In the genomic region with DNA sequence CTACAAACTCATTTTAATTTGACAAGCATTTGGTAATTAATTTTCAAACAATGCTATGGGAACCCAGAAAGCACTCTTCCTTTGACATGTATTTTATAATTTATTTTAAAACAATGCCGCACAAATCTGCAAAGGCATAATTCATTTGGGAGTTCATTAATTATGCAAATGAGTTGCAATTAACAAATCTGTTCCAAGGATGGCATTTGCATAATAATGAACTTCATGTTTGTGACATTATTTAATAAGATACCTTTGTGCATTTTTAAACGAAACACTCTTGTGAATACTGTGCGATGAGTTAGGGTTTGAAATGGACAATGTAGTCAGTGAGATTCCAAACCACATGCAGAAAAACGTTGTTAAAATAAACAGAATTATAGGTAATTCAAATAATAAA, we compare ENCODE assay signal across 24 mouse cellular contexts.
"Had no signal": no experiment of that assay in that cellular context is flagged by ENCODE, and none has a peak within 500 bp of the region (broad histone marks: within the 10 kb centered on the region; RNA-seq: fewer than 3 reads in every experiment).

No protein-coding gene starts in this region.

- DNase-seq: gastrocnemius, postnatal 14 days; gastrocnemius, postnatal 36 days; heart, adult 11 months; heart, adult 2 months; heart, postnatal 14 days; heart, postnatal 36 days; kidney, adult 11 months; kidney, adult 2 months; kidney, adult 9 months; kidney, postnatal 14 days; kidney, postnatal 36 days; layer of hippocampus, adult 9-11 months; layer of hippocampus, postnatal 36 days; left cerebral cortex, postnatal 4 days had no signal

- H3K27me3 ChIP-seq: heart, embryonic 13.5 days; heart, embryonic 15.5 days; kidney, embryonic 15.5 days; limb, embryonic 13.5 days; limb, embryonic 15.5 days; liver, embryonic 12.5 days had no signal

- H3K4me3 ChIP-seq: heart, adult 2 months; heart, embryonic 13.5 days; heart, embryonic 15.5 days; kidney, embryonic 15.5 days; limb, embryonic 13.5 days; limb, embryonic 15.5 days; liver, embryonic 12.5 days had no signal

- H3K4me1 ChIP-seq: heart, embryonic 15.5 days; limb, embryonic 13.5 days; limb, embryonic 15.5 days had no signal

- H3K36me3 ChIP-seq: heart, embryonic 13.5 days; heart, embryonic 15.5 days; kidney, embryonic 15.5 days; limb, embryonic 13.5 days; limb, embryonic 15.5 days; liver, embryonic 12.5 days had no signal

- ATAC-seq: hindbrain, postnatal 0 days; intestine, embryonic 16.5 days; liver, embryonic 12.5 days had no signal

- H3K27ac ChIP-seq: heart, adult 2 months; heart, embryonic 13.5 days; heart, embryonic 15.5 days; hindbrain, postnatal 0 days; kidney, embryonic 15.5 days; kidney, postnatal 0 days; limb, embryonic 13.5 days; limb, embryonic 15.5 days; liver, embryonic 12.5 days had no signal

- H3K9ac ChIP-seq: heart, embryonic 13.5 days; heart, embryonic 15.5 days; kidney, embryonic 15.5 days; limb, embryonic 13.5 days; limb, embryonic 15.5 days; liver, embryonic 12.5 days had no signal

- H3K9me3 ChIP-seq: heart, embryonic 13.5 days; heart, embryonic 15.5 days; kidney, embryonic 15.5 days; limb, embryonic 13.5 days; limb, embryonic 15.5 days; liver, embryonic 12.5 days had no signal

- H3K4me2 ChIP-seq: heart, embryonic 11.5 days; heart, embryonic 13.5 days; heart, embryonic 15.5 days; kidney, embryonic 15.5 days; limb, embryonic 13.5 days; limb, embryonic 15.5 days; liver, embryonic 12.5 days had no signal
